Mouse (Mus musculus): Measurements from ENCODE around the gene Tuba1a. TPM values are rescaled to one million over a fixed set of nuclear protein-coding genes. Genes with fewer than 3 reads are reported as not detected.

The Tuba1a gene
- polyA plus RNA-seq, 1 experiment from 2014 or later: 2,353 TPM

DNA sequence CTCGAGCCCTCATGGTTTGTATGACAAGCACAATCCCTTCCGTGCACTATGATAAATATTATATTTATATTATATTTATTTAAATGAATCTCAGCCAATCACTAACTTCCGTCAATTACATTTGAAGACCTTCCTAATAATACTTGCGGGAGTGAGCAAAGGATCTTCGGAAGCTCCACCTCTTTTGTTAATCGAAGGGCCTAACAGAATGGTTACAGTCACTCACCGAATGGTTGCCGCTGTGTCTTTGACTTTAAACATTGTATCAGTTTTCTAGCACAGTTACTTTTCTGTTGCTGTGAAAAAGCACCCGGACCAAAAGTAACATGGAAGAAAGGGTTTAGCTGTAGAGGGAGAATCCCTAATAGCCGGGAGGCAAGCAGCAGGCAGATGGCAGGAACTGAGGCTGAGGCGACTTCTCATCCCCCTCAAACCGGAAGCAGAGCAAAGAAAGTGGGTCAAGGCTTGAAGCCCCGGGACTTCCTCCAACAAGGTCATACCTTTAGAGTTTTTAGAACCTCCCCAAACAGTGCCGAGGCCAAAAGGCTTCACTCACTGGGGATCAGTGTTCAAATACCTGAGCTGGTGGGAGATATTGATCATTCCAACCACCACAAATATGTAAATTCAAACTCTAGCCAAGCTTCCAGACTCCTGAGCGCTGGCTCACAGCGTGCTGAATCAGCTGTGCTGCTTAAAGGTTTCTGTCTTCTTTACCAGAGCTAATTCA lies 16.0 kb upstream of the Tuba1a start:
- no peaks in the 10 kb centered on the region for H3K36me3 ChIP-seq
- H3K4me1 ChIP-seq: peaks cover 34% of the 10 kb centered on the region
- H3K9me3 ChIP-seq: no peaks in the 10 kb centered on the region
- peak overlapping the region; percentile 33 for H3K4me2 ChIP-seq (replicated peaks)
- H3K27me3 ChIP-seq: no peaks in the 10 kb centered on the region
- H3K9ac ChIP-seq: peak overlapping the region; percentile 26; the same call in 1 of the 2 replicates
- no peak overlapping the region for H3K4me3 ChIP-seq
- peak overlapping the region; percentile 94 for H3K27ac ChIP-seq
- peak; percentile 38; the same call in 1 of the 2 replicates for ATAC-seq (ENCODE audit: insufficient number of reproducible peaks, insufficient read depth, low FRiP score, low TSS enrichment)
- WGBS: 8% methylated on average over 16 of the region's 16 CpGs

GRCm38 (mm10) chr15:98968701-98969371 lies 15.3 kb upstream of the Tuba1a start:
- no peak overlapping the region for H3K4me3 ChIP-seq
- peak overlapping the region; percentile 94 for H3K27ac ChIP-seq
- 6% methylated on average over 12 of the region's 12 CpGs for WGBS
- peak overlapping the region; percentile 36; the same call in 1 of the 2 replicates for H3K9ac ChIP-seq
- peaks cover 34% of the 10 kb centered on the region for H3K4me1 ChIP-seq
- ATAC-seq (ENCODE audit: insufficient number of reproducible peaks, insufficient read depth, low FRiP score, low TSS enrichment): peak; percentile 44
- H3K27me3 ChIP-seq: no peaks in the 10 kb centered on the region
- H3K36me3 ChIP-seq: no peaks in the 10 kb centered on the region
- H3K4me2 ChIP-seq (replicated peaks): peak overlapping the region; percentile 24; the same call in 1 of the 2 replicates
- H3K9me3 ChIP-seq: no peaks in the 10 kb centered on the region

GRCm38 (mm10) chr15:98959531-98959930 lies 6.0 kb upstream of the Tuba1a start:
- Histone ChIP-seq H3K9me3 (no peaks in the 10 kb centered on the region), H3K9ac (no peak overlapping the region), H3K4me2 (replicated peaks) (no peak overlapping the region), H3K36me3 (no peaks in the 10 kb centered on the region), H3K4me1 (0 out of 2 replicates have a peak, but pooled peaks cover 5% of the 10 kb centered on the region), H3K4me3 (no peak overlapping the region), H3K27ac (no peak overlapping the region), H3K27me3 (no peaks in the 10 kb centered on the region)
- ATAC-seq (ENCODE audit: insufficient number of reproducible peaks, insufficient read depth, low FRiP score, low TSS enrichment): no peak
- WGBS: 74% methylated on average over 3 of the region's 3 CpGs

GRCm38 (mm10) chr15:98958901-98959420 lies 5.5 kb upstream of the Tuba1a start:
- Histone ChIP-seq H3K9me3 (no peaks in the 10 kb centered on the region), H3K36me3 (no peaks in the 10 kb centered on the region), H3K27ac (no peak overlapping the region), H3K9ac (no peak overlapping the region), H3K4me1 (peaks cover 9% of the 10 kb centered on the region), H3K4me2 (replicated peaks) (no peak overlapping the region), H3K4me3 (no peak overlapping the region), H3K27me3 (no peaks in the 10 kb centered on the region)
- 79% methylated on average over 4 of the region's 4 CpGs for WGBS
- no peak for ATAC-seq (ENCODE audit: insufficient number of reproducible peaks, insufficient read depth, low FRiP score, low TSS enrichment)

GRCm38 (mm10) chr15:98957475-98957874 lies 4.0 kb upstream of the Tuba1a start:
- Histone ChIP-seq H3K4me1 (peaks cover 10% of the 10 kb centered on the region), H3K36me3 (no peaks in the 10 kb centered on the region), H3K4me3 (no peak overlapping the region), H3K4me2 (replicated peaks) (no peak overlapping the region), H3K9ac (no peak overlapping the region), H3K27me3 (no peaks in the 10 kb centered on the region), H3K27ac (no peak overlapping the region), H3K9me3 (no peaks in the 10 kb centered on the region)
- WGBS: 74% methylated on average over 5 of the region's 5 CpGs
- ATAC-seq (ENCODE audit: insufficient number of reproducible peaks, insufficient read depth, low FRiP score, low TSS enrichment): no peak

GRCm38 (mm10) chr15:98956000-98956399 lies 2.5 kb upstream of the Tuba1a start:
- Histone ChIP-seq H3K27ac (no peak overlapping the region), H3K27me3 (no peaks in the 10 kb centered on the region), H3K9ac (no peak overlapping the region), H3K4me2 (replicated peaks) (no peak overlapping the region), H3K4me3 (no peak overlapping the region), H3K9me3 (no peaks in the 10 kb centered on the region), H3K36me3 (peaks cover 2% of the 10 kb centered on the region; the same call in 1 of the 2 replicates), H3K4me1 (peaks cover 10% of the 10 kb centered on the region)
- ATAC-seq (ENCODE audit: insufficient number of reproducible peaks, insufficient read depth, low FRiP score, low TSS enrichment): no peak
- 94% methylated on average over 4 of the region's 4 CpGs for WGBS

- peak overlapping the region; percentile 86 for H3K4me2 ChIP-seq (replicated peaks)
- 69% methylated on average over 4 of the region's 4 CpGs for WGBS
- no peak overlapping the region for H3K9ac ChIP-seq
Observed at GRCm38 (mm10) chr15:98955324-98955723, 1.8 kb upstream of the Tuba1a start.

DNA sequence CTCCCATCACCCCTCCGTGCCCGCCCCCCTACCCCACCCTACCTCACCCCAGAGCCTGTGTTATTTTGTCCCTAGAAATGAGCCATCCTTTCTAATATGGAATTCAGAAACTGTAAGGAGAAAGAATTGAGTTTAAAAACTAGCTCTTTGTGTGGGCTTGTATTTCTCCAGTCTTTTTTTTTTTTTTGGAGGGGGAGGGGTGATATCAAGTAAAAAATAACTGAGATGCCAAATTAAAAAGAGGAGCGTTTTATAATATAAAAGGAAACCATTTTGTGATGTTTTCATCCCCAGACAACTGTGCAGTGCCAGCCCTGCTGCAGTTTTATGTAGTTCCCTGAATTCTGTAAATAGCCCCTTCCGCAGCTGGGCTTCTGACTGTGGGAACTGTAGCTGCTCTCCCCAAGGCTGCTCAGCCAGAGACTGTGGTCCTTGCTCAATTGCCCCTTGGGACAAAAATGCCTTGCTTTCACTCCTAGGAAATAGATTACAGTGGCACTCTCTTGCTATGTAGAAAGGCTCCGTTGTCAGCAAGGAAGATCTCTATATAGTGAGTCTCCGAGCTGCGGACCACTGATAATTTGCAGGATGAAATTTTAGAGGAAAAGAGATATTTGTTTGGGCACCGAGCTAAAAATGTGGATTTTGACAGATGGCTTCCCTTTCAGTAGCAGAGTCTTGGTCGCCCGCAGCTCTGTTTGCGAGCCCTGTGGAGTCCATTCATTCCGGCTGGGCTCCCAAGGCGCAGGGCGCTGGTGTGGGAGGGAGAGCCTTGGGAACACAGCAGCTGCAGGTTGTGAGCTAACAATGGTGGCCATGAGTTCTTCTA lies 1.1 kb upstream of the Tuba1a start:
- Histone ChIP-seq H3K27me3 (no peaks in the 10 kb centered on the region), H3K4me1 (peaks cover 10% of the 10 kb centered on the region), H3K4me3 (peak overlapping the region; percentile 12), H3K9ac (peak overlapping the region; percentile 44), H3K27ac (peak overlapping the region; percentile 90), H3K36me3 (peaks cover 5% of the 10 kb centered on the region), H3K4me2 (replicated peaks) (peak overlapping the region; percentile 86), H3K9me3 (no peaks in the 10 kb centered on the region)
- ATAC-seq (ENCODE audit: insufficient number of reproducible peaks, insufficient read depth, low FRiP score, low TSS enrichment): no peak
- 13% methylated on average over 14 of the region's 14 CpGs for WGBS

More at GRCm38 (mm10) chr15:98955324-98955723, 1.8 kb upstream of the Tuba1a start:
- no peak for ATAC-seq (ENCODE audit: insufficient number of reproducible peaks, insufficient read depth, low FRiP score, low TSS enrichment)
- Histone ChIP-seq H3K36me3 (peaks cover 3% of the 10 kb centered on the region; the same call in 1 of the 2 replicates), H3K4me1 (peaks cover 10% of the 10 kb centered on the region), H3K9me3 (no peaks in the 10 kb centered on the region), H3K27me3 (no peaks in the 10 kb centered on the region), H3K27ac (peak overlapping the region; percentile 90; the same call in 1 of the 2 replicates), H3K4me3 (no peak overlapping the region)

DNA sequence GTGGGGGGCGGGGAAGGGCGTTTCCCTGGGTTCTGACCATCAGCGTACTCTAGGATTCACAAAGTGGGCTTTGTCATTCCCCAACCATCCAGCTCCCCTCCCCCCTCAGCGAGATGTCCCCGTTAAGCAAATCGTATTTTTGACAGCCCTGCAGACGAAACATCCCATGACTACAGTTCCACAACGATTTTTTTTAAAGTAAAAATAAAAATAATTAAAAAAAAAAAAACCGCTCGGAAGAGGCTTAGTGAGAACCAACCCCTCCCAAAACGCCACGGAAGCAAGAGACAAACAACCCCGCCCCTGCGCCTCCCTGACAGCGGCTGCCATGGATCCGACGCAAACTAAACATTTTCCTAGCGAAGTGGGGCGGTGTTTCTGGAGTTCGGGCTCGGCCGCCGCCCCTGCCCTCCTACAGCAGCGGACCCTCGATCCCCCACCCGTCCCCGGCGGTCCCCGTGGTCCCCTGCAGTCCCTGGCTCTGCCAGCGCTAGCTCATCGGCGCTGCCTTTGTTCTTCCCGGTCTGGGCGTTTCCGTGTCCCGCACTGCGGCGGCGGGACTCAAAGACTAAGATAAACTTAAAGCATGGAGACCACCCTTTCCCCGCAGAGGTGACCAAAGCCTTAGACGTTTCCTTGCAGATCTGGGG lies 627 bp downstream of the Tuba1a start:
- no peaks in the 10 kb centered on the region for H3K9me3 ChIP-seq
- peak; percentile 61 for ATAC-seq (ENCODE audit: insufficient number of reproducible peaks, insufficient read depth, low FRiP score, low TSS enrichment)
- H3K4me2 ChIP-seq (replicated peaks): peak overlapping the region; percentile 86
- H3K9ac ChIP-seq: peak overlapping the region; percentile 88
- H3K36me3 ChIP-seq: peaks cover 11% of the 10 kb centered on the region
- peak overlapping the region; percentile 99 for H3K27ac ChIP-seq
- WGBS: under 1% methylated on average over 41 of the region's 41 CpGs
- H3K4me1 ChIP-seq: peaks cover 10% of the 10 kb centered on the region
- peak overlapping the region; percentile 74 for H3K4me3 ChIP-seq
- H3K27me3 ChIP-seq: no peaks in the 10 kb centered on the region

GRCm38 (mm10) chr15:98952063-98952455 lies 1.4 kb downstream of the Tuba1a start:
- Histone ChIP-seq H3K4me3 (peak overlapping the region; percentile 74), H3K9ac (peak overlapping the region; percentile 88), H3K27me3 (no peaks in the 10 kb centered on the region), H3K9me3 (no peaks in the 10 kb centered on the region), H3K4me1 (peaks cover 10% of the 10 kb centered on the region), H3K27ac (peak overlapping the region; percentile 99), H3K4me2 (replicated peaks) (peak overlapping the region; percentile 86), H3K36me3 (peaks cover 11% of the 10 kb centered on the region)
- ATAC-seq (ENCODE audit: insufficient number of reproducible peaks, insufficient read depth, low FRiP score, low TSS enrichment): no peak
- 24% methylated on average over 5 of the region's 5 CpGs for WGBS
